Mouse (Mus musculus) testis, adult 2 months (tissue): ENCODE data around the gene Atp6v1e2. TPM values are rescaled to one million over a fixed set of nuclear protein-coding genes. Genes with fewer than 3 reads are reported as not detected.
A peak's percentile ranks its signal among the peaks of the same experiment; 100 is the strongest.

Experiments used
- H3K27ac ChIP-seq: fragments of 200-500 bp; 2 replicates; pipeline ENCODE4 v1.5.1; 2012; ENCODE audit warnings: low read depth, low read length; ENCODE audit not compliant: control insufficient read depth, insufficient read depth
- H3K27me3 ChIP-seq: fragments of 200-500 bp; 2 replicates; pipeline ENCODE4 v1.6.1; 2012; ENCODE audit warnings: mild to moderate bottlenecking, low read length, moderate library complexity; ENCODE audit not compliant: control insufficient read depth, insufficient read depth
- H3K36me3 ChIP-seq: fragments of 200-500 bp; 2 replicates; pipeline ENCODE4 v1.6.1; 2012; ENCODE audit warnings: mild to moderate bottlenecking, low read length; ENCODE audit not compliant: control insufficient read depth, insufficient read depth
- H3K4me1 ChIP-seq: fragments of 200-500 bp; 2 replicates; pipeline ENCODE4 v1.6.1; 2012; ENCODE audit warnings: low read length; ENCODE audit not compliant: control insufficient read depth, insufficient read depth
- H3K4me3 ChIP-seq: fragments of 200-500 bp; 2 replicates; pipeline ENCODE4 v1.5.1; 2012; ENCODE audit warnings: low read depth, mild to moderate bottlenecking, low read length, moderate library complexity, mixed read lengths; ENCODE audit not compliant: control insufficient read depth
- CTCF ChIP-seq: fragments of 200-500 bp; IDR thresholded peaks from 2 replicates; pipeline ENCODE4 v1.5.1; 2012; ENCODE audit warnings: low read depth, mild to moderate bottlenecking, inconsistent platforms, low read length, moderate library complexity; ENCODE audit not compliant: control insufficient read depth, insufficient read depth, insufficient replicate concordance
- POLR2A ChIP-seq: fragments of 200-500 bp; IDR thresholded peaks from 2 replicates; pipeline ENCODE4 v1.6.1; 2012; ENCODE audit warnings: low read depth, mild to moderate bottlenecking, inconsistent platforms, low read length, moderate library complexity; ENCODE audit not compliant: control insufficient read depth
- polyA plus RNA-seq: library from polyadenylated mRNA; depleted of rRNA; stranded (reverse); fragments of >200 nt; gene quantifications from 2 replicates; pipeline ENCODE4 v1.2.3, GENCODE M21; 2012

Atp6v1e2 gene
- polyA plus RNA-seq, 1 experiment, result 178 TPM

- no peak overlapping the region for H3K4me3 ChIP-seq
- no peak overlapping the region for H3K27ac ChIP-seq
- peaks cover 3% of the 10 kb centered on the region for H3K4me1 ChIP-seq
- no peaks in the 10 kb centered on the region for H3K36me3 ChIP-seq
- H3K27me3 ChIP-seq, result no peaks in the 10 kb centered on the region
- TF ChIP-seq POLR2A, result no peak
- no peak for TF ChIP-seq CTCF
Observed at GRCm38 (mm10) chr17:86929981-86930380, 17.7 kb downstream of the Atp6v1e2 start.

GRCm38 (mm10) chr17:86929355-86929754 is 18.3 kb downstream of the Atp6v1e2 start:
- H3K4me1 ChIP-seq, result peaks cover 3% of the 10 kb centered on the region
- no peaks in the 10 kb centered on the region for H3K27me3 ChIP-seq
- no peaks in the 10 kb centered on the region for H3K36me3 ChIP-seq
- no peak overlapping the region for H3K27ac ChIP-seq
- H3K4me3 ChIP-seq, result no peak overlapping the region
- TF ChIP-seq POLR2A (no peak), CTCF (no peak)

DNA sequence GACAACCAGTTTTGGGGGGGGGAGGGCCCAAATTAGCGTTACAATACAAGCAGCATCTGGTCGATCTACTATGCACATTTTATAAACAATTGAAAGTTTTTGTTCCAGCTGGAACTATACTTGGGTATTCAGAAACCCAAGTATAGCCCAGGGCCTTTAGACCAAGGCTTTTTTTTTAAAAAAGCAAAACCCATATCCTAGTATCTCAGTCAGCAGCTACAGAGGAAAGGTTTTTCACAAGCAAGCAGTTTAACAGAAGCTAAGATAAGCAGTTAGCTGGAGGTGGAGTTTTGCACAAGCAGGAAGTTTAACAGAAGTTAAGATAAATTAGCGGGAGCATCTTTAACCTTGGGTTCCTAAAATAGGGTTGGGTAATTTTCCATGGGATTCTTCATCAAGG is 20.9 kb downstream of the Atp6v1e2 start:
- Histone ChIP-seq H3K36me3 (no peaks in the 10 kb centered on the region), H3K4me3 (no peak overlapping the region), H3K27me3 (no peaks in the 10 kb centered on the region), H3K27ac (no peak overlapping the region), H3K4me1 (no peaks in the 10 kb centered on the region; the same call in 1 of the 2 replicates)
- TF ChIP-seq POLR2A (no peak), CTCF (no peak)

DNA sequence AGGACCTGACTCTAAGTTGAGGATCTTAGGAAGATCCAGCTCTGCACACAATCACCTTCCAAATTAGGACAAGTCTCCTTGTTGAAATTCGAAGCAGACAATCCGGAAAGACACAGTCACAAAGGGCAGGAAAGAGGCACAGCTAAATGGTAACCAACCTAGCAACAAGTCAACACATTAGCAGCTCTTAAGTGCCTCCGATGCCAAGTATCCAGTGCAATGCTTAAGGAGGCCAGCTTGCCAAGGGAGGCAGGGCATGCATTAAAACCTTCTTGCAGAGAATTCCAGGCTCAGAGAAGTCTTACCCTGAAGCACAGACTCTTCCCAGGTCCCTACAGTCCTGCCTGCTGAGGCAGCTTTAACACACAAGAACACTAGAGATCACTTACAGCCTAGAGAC is 23.0 kb downstream of the Atp6v1e2 start:
- H3K36me3 ChIP-seq, result no peaks in the 10 kb centered on the region
- no peak for TF ChIP-seq POLR2A
- TF ChIP-seq CTCF, result no peak
- H3K4me1 ChIP-seq, result no peaks in the 10 kb centered on the region
- no peak overlapping the region for H3K27ac ChIP-seq
- H3K4me3 ChIP-seq, result no peak overlapping the region
- H3K27me3 ChIP-seq, result no peaks in the 10 kb centered on the region

DNA sequence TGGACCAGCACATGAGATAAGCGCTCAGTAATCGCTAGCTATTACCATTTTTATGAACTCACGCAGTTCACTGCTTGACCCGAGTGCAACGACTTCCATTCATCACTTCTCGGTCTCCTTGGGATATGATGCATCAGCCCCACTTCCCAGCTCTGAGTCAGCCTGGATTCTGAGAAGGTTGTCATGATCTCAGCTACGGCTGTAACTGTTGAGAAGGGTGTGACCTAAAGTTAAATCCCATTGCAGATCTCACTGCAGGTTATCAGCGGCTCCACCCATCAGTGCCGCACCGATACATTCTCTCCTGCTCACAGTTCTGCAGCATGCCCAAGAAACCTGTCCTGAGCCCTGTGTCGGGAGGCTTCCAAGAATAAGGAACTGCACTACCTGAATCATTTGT is 28.0 kb downstream of the Atp6v1e2 start:
- TF ChIP-seq CTCF (no peak), POLR2A (no peak)
- Histone ChIP-seq H3K4me3 (peak overlapping the region; percentile 76), H3K27me3 (no peaks in the 10 kb centered on the region), H3K36me3 (no peaks in the 10 kb centered on the region), H3K4me1 (peaks cover 5% of the 10 kb centered on the region), H3K27ac (no peak overlapping the region)

DNA sequence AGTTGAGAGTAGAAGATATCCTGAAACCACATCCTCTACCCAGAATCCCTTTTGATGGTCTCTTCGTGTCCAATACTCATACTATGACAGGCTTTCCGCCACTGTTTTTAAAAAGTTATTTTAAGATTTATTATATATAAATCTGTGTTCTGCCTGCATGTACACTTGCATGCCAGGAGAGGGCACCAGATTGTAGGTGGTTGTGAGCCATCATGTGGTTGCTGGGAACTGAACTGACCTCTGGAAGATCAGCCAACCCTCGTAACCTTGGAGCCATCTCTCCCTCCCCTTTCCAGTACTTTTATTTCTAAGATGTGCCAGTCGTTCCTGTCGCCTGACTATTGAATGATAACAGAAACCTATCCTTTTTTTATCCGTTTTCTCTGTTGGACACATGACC is 28.9 kb downstream of the Atp6v1e2 start:
- Histone ChIP-seq H3K4me1 (peaks cover 5% of the 10 kb centered on the region), H3K36me3 (no peaks in the 10 kb centered on the region), H3K27ac (no peak overlapping the region), H3K4me3 (peak overlapping the region; percentile 85), H3K27me3 (no peaks in the 10 kb centered on the region)
- TF ChIP-seq CTCF (peak; percentile 40; the same call in 1 of the 2 replicates), POLR2A (no peak)

- TF ChIP-seq POLR2A (peak; percentile 73; the same call in 1 of the 2 replicates), CTCF (no peak)
- peaks cover 5% of the 10 kb centered on the region for H3K4me1 ChIP-seq
- no peaks in the 10 kb centered on the region for H3K36me3 ChIP-seq
- H3K27ac ChIP-seq, result peak within 1 kb of the TSS; percentile 66
- no peaks in the 10 kb centered on the region for H3K27me3 ChIP-seq
- peak within 1 kb of the TSS; percentile 85 for H3K4me3 ChIP-seq
Observed at GRCm38 (mm10) chr17:86917048-86917447, 30.6 kb downstream of the Atp6v1e2 start, which contains the start of gene Tmem247. Gene Tmem247, plus strand, starts transcription at chr17:86917348.

DNA sequence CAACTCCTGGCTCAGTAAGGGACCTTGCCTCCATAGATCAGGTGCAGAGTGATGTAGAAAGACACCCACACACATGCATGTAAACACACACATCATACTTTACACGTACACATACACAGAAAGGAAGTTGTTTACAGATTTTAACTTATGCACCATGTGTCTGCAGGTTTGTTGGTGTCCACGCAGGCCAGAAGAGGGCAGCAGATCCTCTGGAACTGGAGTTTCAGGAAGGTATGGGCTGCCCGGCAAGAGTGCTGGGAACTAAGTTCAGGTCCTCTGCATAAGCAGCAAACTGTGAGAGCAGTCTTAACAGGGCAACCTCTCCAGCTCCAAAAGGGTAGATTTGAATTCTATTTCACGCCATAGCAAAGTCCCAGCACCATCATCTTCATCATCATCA is 32.2 kb downstream of the Atp6v1e2 start:
- Histone ChIP-seq H3K4me1 (peaks cover 5% of the 10 kb centered on the region), H3K27me3 (no peaks in the 10 kb centered on the region), H3K36me3 (no peaks in the 10 kb centered on the region), H3K27ac (no peak overlapping the region), H3K4me3 (peak overlapping the region; percentile 85)
- TF ChIP-seq CTCF (no peak), POLR2A (no peak)
